Mouse (Mus musculus) liver, postnatal 0 days (tissue): ENCODE results near the gene Mrpl36.

ENCODE experiments used
- CTCF ChIP-seq: sonication (generic); IDR thresholded peaks from 2 replicates; pipeline ENCODE4 v1.5.1; 2016; ENCODE audit warnings: antibody characterized with exemption, low read depth
- EP300 ChIP-seq: IDR thresholded peaks from 2 replicates; pipeline ENCODE4 v1.6.1; 2016; ENCODE audit warnings: antibody characterized with exemption, low read depth, mild to moderate bottlenecking

DNA sequence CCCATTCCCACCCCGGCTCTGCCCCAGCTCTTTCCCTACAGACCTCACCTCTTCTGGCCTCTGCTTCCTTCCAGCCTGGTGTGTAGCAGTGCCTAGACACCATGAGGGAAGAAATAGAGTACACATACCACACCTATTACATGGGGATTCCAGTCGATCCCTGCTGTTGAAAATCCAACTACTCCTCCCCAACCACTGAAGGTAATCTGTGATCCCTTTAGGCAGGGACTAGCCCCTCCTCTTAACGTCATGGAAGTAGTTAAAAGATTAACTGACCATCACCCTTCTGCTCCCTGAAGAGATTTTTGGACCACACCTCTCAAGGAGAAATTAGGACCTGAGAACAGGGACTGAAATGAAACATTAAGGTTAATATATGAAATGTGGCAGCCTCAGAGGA is 18.9 kb downstream of the Mrpl36 start:
- no peak for TF ChIP-seq CTCF
- no peak for TF ChIP-seq EP300
